Mouse (Mus musculus): ENCODE results near the gene Ctnna2.

The Ctnna2 gene

DNA sequence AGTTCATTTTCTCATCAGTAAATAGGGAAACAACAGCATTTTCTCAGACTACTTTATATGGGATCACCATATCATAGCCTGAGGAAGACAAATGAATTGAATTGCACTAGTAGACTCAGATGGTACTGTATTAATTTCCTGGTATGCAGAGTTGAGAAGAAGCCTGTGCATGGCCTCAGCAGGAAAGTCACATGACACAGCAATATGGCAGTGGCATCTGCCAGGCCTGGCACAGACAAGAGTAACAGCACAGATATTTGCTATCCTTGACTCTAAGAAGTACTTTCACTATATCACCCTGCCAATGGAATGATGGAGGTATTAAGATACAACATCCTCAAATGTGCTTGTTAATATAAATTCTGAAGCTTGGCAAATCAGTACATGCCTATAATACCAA, 553.8 kb downstream of the Ctnna2 start:
- no peak for DNase-seq (ENCODE audit: low spot score)

DNA sequence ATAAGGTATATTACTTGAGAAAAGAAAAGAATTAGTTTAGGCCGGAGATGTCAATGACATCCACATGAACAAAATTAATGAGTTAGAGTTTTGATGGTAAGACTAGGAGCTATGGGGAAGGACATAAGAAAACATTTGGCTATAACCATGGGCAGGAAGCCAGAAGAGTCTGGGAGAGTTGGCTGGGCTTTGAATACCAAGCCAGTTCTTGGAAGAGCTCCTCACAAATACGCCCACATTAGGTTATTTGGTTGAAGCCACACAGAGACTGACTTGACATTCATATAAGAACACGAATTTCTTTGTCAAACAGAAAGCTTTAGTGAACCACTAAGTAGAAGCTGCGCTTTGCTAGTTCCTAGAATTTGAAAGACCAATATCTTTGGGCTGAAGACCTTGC, 554.7 kb downstream of the Ctnna2 start:
- no peak for DNase-seq (ENCODE audit: low spot score)

DNA sequence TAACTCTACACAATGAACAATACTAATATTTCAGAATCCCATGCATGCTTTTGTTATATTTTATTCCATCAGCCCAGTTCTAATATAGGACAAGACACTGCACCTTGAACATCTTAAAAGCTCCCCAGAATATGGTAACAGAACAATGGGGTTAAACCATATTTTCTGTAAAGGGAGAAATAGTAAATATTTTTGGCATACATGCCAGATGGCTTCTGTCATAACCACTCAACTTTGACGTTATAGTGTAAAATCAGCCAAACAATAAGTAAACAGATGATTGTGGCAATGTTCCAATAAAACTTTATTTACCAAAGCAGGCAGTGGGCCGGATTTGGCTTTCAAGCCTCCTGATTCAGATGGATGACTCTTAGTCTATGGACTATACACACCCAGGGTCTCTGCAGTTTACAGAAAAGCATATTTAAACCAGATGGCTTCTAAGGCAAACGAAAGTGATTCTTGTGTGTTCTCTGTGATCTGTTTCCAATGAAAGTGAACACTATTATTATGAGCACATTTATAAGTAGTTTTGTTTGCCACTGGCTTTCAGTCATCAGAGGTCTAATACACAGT, 557.8 kb downstream of the Ctnna2 start:
- DNase-seq (ENCODE audit: low spot score), result no peak

DNA sequence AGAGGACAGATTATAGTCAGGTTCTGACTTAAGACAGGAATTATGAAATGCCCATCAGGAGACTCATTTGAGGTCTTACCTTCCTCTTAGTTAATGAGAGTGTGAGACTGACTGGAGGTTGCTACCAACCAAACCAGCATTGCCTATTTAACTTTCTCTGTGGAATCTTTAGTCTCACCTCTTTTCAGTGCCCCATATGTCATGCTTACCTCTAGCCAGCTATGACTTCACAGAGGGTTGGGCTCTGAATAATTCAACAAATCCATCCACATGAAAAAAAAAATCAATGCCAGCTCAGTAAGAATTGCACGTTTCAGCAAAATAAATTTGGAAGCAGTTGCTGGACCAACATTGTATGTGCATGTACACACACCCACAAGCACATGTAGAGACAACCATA, 562.5 kb downstream of the Ctnna2 start:
- DNase-seq (ENCODE audit: low spot score), result no peak

DNA sequence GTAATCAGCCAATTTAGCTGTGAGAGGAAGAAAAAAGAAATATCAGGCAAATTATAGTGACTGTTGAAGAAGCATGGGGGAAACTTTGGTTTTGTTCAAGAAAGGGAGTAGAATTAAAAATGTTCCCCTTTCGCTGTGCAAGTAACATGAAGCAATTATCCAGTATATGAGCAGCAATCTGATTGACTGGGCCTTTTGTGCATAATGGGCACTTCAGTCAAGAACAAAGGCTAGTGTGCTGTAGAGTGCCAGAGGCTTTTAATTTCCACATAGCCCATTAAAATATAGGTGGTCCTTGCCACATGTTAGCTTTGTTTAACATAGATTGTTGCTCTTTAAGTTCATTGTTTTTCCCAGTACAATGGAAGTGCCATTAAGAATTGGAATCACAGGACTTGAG, 566.0 kb downstream of the Ctnna2 start:
- no peak for DNase-seq (ENCODE audit: low spot score)

DNA sequence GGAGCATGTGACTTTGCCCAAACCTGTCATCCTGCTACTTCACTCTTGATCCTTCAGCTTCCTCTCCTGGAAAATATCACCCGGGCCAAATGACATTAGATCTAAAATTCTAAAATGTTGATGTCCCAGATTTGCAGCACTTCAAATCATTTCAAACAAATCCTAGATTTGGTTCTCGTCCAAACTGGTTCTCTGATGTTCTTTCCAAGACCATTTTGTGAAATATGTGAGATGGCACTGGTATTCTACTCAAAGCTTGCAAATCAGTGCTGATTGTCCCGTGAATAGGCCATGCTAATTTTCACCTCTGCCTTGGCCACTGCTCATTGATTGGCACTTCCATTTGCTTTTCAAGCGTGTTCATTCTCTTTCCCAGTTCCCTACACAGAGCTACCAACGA, 571.0 kb downstream of the Ctnna2 start:
- no peak for DNase-seq (ENCODE audit: low spot score)

DNA sequence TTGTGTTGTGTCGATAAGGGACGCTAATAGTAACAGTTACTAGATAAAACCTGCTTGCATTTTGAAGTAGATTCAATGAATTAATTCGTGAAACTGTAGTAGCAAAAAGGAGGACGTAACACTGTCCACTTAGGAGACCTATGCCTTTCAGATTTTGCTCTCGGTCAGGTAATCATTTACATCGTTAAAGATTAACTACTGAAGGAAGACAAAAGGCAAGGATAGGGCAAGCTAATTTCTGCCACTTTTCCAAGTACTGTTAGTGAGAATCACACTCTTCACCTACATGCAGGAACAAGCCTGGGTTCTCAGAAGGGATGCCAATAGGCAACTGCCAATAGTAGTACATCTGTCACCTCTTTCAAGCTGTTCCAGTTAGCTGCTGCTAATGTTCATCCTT, 578.7 kb downstream of the Ctnna2 start:
- DNase-seq (ENCODE audit: low spot score), result no peak

DNA sequence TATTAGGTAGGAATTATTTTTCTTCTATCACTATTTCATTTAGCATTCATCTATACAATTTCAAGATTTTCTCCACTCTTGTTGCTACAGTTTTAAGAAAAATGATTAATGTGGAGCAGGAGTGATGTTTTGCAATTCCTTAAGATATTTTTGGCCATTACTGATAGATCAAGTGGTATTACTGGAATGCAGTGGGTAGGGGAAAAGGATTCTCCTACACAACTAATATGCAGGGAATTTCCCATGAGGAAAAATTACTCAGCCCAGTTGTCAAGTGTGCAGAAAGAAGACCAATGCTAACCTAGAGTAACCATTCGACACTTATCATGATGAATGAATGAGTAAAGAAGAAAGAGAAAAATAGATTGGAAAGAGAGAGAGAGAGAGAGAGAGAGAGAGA, 587.8 kb downstream of the Ctnna2 start:
- no peak for DNase-seq (ENCODE audit: low spot score)

DNA sequence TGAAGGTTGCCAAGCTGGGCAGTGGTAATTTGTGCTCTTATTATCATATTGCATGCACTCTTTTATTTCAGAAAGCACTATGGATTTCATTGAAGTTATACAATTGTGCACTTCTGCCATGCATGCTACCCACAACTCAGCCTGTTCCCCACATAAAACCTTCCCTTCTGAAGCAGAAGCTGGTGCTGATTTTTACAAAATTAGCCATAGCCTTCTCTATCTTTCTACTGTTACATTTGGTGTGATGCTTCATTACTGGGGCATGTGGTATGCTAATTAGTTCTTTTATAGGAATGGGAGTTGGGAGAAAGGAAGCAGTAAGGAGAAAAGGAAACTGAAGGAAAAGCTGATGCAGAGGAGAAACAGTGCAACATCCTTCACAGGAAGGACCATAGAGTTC, 598.2 kb downstream of the Ctnna2 start:
- DNase-seq (ENCODE audit: low spot score), result no peak

DNA sequence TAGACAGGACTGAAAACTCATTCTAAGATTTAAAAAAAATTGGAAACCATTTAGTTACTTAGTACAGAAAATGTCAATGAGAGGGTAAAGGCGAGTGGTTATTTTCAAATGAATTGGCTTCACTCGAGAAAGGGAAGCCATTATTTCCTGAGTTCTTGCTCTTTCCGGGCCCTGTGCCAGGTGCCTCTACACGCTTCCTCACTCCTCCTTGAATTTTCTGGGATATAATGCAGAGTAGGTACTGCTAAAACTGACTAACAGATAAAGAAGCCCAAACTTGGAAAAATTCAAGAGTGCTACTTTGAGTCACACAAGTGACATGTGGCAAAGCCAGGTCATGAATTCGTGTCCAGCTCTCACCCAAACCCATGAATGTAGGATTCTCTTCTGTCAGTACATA, 606.4 kb downstream of the Ctnna2 start:
- DNase-seq (ENCODE audit: low spot score), result peak; percentile 26

DNA sequence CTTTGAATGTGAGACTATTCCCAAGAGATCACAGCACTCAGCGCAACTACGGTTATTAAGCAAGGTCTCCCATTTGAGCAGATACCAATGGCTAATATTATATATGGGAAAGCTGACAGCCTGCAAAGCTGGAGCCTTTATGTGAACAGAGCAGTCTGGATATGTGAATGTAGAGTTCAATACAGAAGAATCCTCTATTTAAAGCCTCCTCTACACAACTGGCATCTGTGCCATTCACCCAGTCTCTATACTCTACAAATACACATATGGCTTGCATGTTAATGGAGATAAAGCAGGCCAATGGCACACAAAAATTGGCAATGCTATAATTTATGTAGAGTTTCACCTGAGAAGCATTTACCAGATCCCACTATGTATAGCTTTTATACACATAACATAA, 608.4 kb downstream of the Ctnna2 start:
- DNase-seq (ENCODE audit: low spot score), result no peak

DNA sequence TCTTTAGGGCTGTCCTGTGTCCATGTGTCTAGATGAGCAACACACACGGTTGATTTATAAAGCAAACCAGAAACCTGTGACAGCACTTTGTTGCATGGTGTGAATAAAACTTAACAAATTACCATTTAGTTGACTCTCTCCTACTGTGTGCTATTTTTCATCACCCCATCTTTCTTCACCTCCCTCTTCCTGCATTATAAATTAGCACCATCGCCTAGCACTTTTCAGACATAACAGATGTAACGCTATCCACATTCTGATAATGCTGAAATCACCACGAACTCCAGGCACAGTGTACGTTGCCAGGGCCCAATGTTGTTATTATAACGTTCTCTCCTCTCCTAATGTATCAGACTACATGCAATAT, 621.0 kb downstream of the Ctnna2 start:
- no peak for DNase-seq (ENCODE audit: low spot score)

DNA sequence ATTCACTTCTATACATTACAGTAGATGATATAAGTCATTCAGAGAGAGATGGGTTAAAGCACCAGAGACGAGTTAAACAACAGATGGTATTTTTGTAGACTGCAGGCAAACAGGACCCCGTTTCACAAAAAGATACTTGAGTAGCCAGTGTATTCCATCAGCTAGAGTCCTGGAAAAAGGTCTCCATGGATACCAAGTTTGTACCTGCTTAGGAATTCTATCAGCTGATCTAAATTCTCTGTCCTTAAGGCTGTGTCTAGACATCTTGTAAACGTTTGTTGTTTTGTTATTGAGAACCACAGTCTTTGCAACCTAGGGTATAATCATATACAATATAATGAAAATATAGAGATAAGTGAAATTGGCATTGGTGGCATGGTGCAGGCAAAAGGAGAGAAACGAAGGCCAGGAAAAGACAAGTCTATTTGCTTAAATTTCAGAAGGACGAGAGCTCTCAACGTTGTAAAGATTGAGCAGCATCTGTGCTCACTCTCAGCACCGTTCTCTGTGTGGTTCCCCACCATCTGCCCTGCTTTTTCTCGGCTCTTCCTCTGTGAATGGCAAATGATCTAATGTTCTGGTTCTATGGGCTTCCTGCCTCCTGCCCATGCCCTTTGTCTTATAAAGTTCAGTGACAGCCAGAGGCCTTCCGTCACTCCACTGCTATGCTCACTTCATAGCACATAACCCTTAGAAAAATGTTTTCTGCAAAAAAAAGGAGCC, 621.6 kb downstream of the Ctnna2 start:
- DNase-seq (ENCODE audit: low spot score), result no peak

DNA sequence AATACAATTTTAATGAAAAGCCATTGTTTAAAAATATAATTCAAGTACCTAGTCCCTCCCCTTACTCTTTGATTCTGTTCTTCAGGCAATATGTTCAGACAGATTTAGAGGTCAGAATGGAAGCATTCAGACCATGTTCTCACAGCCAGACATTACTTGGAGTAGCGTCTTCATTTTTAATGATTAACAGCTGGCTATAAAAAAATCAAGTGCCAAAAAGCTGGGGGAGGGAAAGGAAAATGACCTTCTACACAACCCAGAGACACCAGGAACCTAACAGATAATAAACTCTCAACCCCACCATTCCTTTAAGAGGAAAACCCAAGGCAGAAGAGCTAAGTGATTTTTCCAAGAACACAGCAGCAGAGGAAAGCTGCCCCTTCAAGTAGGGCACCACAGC, 624.7 kb downstream of the Ctnna2 start:
- DNase-seq (ENCODE audit: low spot score), result no peak

DNA sequence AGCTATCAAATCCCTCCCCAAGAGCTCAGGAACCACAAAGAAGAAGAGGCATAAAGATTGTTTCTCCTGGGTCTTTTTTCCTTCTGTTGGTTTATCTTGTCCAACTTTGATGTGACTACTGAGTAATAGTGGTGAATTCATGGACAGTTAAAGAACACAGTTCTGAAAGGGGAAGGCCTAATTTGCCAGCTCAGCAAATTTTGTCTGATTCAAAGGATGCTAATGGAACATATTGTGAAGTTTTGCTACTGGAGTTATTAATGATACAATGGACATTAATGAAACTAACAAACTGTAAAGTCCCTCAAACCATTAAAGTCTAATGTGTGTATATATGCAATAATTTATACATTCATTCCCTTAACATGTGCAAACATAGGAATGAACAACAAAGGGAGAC, 635.7 kb downstream of the Ctnna2 start:
- DNase-seq (ENCODE audit: low spot score), result no peak

DNA sequence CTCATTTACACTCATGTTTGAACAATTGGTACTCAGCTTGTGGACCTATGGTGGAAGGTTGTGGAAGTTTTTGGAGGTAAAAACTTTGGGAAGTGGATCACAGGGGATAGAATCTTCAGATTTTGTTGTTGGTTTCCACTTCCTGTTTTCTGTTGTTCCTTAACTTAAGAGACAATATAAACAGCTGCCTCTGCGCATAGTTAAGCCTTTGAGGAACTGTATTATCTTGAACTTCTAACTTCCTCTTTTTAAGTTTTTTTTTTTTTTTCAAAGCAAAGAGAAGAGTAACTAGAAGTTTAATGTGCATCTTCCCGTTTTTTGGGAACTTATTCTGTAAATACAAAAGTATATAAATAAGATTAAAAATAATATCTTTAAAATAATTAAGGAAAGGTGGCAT, 644.0 kb downstream of the Ctnna2 start:
- DNase-seq (ENCODE audit: low spot score), result no peak

DNA sequence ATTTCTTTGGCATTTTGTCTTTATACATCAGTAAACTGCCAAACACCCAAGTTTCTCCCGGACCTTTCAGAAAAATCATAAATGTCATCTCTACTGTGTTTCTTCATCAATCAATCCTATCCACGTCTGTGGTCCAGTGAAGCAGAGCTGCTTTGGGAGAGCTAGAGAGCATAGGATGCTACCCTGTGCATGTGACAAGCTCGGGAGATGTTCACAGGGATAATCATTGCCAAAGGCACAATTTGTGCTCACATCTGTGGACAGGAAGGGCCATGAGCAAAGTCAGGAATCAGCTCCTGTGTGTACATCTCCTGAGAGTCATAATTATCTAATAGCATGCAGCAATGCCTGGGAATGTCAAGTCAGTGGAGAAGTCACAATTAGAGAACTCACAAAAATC, 654.8 kb downstream of the Ctnna2 start:
- DNase-seq (ENCODE audit: low spot score), result no peak

DNA sequence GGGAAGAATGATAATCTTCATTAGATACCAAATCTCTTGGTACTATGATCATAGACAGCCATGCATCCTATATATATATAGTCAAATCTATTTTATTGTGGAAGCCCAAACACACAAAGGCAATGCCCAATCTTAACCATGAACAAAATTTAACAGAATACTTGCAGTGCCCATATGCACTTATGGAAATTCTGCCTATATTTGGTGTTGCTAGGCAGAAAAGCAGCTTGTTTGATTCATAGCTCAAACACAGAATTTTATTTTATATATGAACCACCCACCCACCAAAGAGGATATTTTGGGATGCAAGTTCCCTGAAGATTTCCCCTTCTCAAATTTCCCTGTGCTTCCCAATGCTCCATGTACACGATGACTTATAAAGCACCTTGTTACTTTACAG, 655.2 kb downstream of the Ctnna2 start:
- DNase-seq (ENCODE audit: low spot score), result no peak

DNA sequence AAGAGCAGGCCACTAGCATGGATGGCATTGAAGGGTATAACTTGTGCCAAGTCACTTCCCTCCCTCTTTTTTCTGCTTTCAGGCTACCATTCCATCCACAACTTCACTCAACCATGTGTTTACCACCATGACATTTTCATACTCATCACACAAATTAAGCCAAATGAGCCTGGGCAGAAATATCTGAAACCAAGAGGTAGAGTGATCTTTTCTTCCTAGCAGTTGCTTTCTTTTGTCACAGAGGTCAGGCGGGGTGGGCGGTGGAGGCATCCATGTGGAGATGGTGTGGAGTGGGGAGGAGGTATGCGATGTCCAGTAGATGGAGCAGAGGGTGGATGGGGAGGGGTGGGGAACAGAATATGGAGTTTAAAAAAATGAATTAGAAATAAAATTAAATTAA, 672.7 kb downstream of the Ctnna2 start:
- no peak for DNase-seq (ENCODE audit: low spot score)

DNA sequence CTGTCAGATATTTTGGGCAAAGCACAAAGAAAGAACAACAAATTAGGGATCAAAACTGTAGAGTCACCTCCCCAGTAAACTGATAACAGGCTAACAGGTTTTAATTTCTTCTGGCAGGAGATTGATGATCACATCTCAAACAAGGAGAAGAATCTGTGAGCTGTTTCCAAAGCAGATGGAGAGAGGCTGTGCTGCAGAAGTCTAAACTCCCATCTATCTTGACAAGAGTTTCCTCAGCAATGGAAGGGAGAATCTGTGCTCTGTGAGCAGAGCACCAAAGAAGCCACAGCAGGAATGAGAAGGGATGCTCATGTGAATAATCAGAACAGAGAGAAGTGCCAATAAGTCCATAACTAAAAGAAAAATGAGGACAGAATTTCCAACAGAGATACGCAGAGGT, 678.2 kb downstream of the Ctnna2 start:
- DNase-seq (ENCODE audit: low spot score), result no peak

DNA sequence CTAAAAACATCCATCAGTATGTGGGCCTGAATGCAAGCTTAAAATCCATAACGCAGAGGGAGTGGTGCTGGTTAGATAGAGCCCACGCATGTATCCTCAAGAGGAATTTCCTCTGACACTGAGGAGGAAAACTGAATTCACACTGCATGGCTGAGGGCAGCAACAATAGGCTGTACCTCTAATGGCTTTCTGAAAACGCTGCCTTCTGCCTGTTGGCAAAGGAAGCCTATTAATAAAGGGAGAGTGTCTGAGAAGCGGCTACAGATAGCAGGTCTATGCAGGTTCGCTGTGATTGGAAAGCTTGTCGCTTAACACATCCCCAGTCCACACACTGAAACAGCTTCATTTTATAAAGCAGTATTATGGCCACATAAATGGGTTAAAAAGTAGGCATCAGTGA, 688.1 kb downstream of the Ctnna2 start:
- no peak for DNase-seq (ENCODE audit: low spot score)

DNA sequence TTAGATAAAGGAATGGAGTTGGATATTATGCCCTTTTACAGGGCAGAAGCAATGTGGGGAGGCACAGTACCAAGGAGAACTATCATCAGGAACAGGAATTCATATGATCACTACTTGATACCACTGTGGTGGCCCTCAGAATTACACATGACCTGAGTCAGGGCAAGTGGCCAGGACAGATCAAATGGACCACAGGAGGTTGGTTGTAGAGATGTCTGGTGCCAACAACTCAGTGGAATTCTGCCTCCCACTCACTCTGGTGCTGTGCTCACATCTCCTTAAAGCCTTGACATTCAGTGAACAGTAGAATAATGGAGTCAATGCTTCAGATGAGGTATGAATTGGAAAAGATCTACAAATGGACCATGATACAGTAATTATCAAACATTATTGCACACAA, 691.1 kb downstream of the Ctnna2 start:
- DNase-seq (ENCODE audit: low spot score), result no peak

DNA sequence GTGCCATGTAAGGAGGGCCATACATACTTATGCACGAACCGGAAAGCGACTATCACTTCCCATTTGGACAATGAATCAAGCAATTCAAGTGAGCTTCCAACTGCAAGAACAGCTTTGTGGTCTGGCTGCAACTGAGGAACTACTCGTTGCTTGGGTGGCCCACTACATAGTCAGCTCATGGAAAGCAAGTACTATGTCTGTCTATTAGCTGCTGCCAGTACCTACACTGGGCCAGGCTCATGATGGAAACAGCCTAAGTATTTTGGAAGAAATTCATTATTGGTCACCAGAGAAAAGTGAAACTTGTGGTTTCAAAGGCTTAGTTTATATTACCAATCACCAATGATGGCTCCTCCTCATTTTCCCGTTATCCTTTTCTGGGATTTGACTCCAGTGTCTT, 693.2 kb downstream of the Ctnna2 start:
- no peak for DNase-seq (ENCODE audit: low spot score)

DNA sequence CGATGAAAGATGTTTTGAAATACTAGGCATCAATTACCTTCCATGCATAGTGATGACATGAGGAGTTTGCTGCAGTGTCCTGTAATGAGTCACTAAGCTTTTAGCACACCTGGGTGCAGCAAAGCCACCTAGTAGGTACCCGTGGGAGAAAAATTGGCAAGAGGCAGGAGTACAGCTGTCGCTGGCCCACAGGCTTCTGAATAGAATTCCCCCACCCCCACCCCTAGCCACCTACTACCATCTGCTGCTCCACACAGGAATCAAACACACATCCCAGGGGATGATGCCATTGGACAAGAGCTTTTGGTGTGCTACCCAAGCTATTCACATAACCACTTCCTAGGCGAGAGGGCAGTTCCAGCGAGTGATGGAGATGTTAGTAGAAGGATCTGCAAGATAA, 700.7 kb downstream of the Ctnna2 start:
- DNase-seq (ENCODE audit: low spot score), result no peak

DNA sequence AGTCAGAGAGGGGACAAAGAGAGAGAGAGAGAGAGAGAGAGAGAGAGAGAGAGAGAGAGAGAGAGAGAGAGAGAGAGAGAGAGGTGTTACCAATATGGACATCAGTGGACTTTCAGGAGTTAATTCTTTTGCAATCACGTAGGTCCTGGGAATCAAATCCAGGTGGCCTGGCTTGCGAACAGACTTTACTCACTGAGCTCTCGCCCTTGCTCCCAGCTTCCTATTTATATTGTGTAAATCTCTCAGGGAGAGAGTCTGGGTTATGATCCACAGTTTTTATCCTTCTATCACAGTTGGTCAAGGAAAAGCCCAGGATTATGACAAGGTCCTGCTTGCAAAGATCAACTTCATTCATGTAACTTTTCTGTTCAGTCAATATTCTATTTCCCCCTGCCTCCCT, 714.3 kb downstream of the Ctnna2 start:
- no peak for DNase-seq (ENCODE audit: low spot score)

Data from MN1 (cell line).